Mouse (Mus musculus): ENCODE measurements at regions not wholly inside any gene's neighbourhood (a gene's known extent, or its start where the extent isn't known, plus 50 kb on each side); places are given as distances from the start of the nearest gene placed in this dataset.
A peak's percentile ranks its signal among the peaks of the same experiment; 100 is the strongest.

GRCm38 (mm10) chr2:8562948-8563347 is 1053.6 kb upstream of the Celf2 start:
- DNase-seq, result no peak

DNA sequence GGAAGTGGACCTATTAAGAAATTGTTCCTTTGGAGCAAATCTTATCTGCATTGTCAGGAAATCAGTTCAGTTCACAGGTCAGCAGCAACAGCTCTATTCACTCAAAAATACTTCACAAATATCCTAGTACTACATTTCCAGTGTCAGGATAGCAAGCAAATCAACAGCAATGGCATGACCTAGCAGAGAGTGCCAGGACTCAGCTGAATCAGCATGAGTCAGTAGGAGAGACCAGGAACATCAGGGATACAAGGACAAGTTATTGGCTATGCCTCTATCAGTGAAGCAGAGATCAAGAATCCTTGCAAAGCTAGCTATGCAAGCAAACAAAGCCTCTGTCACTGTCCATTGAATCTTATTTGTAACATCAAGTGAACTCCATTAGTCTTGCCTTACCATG is 1036.8 kb upstream of the Celf2 start:
- DNase-seq, result no peak

DNA sequence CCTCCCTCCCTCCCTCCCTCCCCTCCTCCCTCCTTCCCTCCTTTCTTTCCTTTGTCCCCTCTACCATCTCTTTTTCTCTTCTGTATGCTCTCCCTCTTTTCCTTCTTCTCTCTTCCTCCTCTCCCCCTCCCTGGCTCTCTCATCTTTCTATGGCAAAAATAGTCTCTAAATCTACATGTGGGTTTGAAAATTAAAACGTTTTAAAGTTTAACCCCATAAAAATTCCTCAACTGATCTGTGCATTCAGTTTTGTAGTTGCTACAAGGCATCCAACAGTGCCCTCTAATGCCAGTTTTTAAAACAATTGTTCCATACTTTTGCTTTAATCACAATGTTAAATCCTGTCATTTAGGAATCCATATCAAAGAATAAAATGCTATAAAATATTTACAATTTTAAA is 1027.5 kb upstream of the Celf2 start:
- DNase-seq, result no peak

GRCm38 (mm10) chr2:8498466-8498865 is 989.1 kb upstream of the Celf2 start:
- no peak for DNase-seq

DNA sequence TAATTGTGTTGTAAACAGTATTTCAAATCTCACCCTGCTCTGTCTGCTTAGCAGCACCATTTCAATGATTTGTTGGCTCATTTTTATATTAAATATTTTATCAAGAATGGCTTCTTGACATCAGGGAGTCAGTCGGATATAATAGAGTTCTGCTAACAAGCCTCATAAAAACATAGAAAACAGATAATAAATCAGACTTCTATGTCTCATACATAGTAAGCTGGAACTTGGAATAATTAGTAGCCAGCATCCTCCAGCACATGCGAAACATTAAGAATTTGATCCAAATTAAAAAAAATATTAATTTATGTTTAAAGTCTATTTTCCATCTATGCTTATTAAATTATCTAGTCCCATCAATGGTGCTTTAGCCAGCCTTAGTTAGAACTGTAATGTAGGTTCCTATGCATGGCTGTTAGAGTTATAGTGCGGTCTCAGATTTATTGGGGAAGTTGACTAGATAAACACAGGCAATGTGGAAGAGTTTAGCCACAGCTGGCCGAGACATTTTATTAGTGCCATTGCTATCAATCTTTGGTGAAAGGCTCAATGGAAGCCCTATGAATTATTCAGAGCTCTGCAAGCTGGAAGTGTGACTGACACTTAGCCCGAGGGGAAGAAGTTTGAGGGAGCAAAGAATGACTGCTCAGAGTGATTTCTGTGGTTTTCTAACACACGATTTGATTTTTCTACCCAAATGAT is 968.6 kb upstream of the Celf2 start:
- DNase-seq, result no peak

- no peak for DNase-seq
These were observed 961.2 kb upstream of the Celf2 start for GRCm38 (mm10) chr2:8470546-8470945.

DNA sequence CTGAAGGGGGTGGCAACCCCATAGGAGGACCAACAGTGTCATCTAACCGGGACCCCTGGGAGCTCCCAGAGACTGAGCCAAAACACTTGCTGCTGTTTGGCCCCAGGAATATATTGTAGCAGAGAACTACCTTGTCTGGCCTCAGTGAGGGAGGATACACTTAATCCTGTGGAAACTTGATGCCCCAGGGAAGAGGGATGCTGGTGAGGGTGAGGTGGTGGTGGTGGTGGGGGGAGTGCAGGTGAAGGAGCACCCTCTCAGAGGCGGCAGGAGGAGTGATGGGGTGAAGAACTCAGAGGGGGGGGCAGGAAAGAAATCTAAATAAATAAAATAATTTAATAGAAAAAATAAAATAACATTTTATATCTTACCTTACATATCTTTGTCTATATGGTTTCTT is 959.6 kb upstream of the Celf2 start:
- no peak for DNase-seq

- DNase-seq, result no peak
These were observed 959.0 kb upstream of the Celf2 start for GRCm38 (mm10) chr2:8468351-8468750.

DNA sequence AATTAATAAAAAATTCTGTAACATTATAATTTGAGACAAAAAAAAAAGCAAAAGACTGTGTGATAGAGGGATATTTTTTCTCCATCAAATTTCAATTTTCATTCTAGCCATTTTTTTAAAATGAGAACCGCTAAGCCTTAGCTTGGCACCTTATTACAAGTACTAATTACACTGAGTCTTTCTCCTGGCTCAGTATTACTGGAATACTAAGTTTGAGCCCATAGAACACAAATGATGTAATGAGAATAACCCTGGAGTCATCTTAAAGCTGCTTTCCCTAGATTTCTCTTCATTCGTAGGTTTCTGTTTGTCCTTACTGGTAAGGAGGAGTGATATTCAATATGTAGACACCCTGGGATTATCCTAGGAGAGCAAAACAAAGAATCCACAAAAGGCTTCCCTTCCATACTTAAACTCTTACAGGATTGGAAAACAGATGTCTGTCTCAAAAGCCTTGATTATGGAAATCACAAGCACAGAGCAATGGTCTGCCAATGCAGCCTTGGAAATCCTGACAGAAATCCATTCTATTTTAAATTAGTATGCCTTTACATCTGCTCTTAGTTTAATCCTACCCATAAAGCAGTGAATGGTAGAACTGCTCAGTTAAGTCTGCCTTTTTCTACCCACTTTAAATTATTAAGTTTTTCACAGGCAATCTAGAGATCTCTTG is 958.3 kb upstream of the Celf2 start:
- DNase-seq, result no peak

- no peak for DNase-seq
These were observed 943.3 kb upstream of the Celf2 start for GRCm38 (mm10) chr2:8452566-8453243.

DNA sequence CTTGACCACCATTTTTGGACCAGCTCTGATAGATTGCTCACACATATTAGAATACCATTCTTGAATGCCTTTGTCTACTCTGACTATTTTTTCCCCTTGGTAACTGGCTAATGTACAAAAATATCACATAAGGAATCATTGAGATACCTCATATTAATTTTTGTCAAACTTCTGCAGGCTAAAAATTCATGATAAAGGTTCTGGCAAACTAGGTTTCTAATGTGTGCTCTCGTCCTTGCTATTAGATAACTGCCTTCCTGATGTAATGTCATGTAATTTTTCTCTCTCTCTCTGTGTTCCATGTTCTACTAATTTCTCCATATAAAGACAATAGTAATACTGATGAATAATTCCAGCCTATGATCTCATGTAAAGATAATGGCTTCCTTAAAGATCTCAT is 931.9 kb upstream of the Celf2 start:
- no peak for DNase-seq

GRCm38 (mm10) chr2:8429652-8430343 is 920.4 kb upstream of the Celf2 start:
- DNase-seq, result peak; percentile 39

DNA sequence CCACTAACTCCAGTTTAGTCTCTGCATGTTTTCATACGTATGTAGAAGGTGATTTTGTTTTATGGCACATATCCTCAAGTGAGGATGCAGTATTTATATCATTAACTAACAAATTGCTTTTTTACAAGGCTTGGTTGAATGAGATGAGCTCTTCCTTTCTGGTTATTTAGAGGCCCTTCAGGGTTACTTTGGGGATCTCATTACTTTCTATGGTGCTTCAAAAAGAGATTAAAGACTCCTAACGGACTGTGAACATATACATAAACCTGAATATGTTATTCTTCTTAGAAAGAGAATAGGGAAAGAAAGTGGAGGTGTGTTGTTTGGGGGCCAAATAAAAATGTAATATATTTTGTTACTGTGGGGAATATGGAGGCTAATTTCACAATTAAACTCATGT is 918.8 kb upstream of the Celf2 start:
- DNase-seq, result no peak

DNA sequence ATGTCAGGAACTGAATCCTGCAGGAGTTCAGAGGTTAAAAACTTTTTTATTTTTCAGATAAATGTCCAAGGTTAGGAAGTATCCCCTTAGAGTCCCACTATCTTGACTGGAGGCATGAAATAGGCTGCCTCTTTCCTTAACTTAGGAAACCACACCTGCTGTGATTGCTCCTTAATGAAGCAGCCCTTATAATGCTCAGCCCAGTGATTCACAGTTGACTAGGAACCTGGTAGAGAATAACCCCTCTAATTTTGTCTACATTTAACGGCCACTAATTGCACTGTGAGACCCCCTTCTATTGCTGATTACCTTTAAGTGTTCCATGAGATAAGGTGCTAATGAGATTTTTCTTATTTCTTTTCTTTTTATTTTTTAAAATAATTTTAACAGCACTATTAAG is 918.4 kb upstream of the Celf2 start:
- no peak for DNase-seq

- DNase-seq, result no peak
These were observed 906.6 kb upstream of the Celf2 start for GRCm38 (mm10) chr2:8415917-8416316.

GRCm38 (mm10) chr2:8394128-8394527 is 884.8 kb upstream of the Celf2 start:
- DNase-seq, result no peak

- no peak for DNase-seq
These were observed 880.2 kb upstream of the Celf2 start for GRCm38 (mm10) chr2:8389530-8389929.

DNA sequence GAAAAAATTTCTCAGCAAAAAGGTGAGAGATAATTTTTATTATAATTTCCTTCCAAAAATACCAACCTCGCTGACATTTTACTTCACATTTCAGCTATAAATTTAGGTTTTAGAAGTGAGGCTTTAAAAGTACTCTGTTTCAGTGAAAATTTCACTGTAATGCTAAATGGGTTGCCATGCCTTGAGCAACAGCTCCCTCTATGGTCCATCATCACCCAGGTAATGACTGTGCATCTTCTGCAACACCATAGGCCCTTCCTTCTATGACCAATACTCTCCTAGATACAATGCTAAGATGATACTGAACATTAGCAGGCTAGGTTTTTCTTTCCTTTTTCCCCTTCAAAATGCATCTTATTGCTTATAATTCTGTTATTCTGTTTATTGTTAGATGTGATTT is 870.9 kb upstream of the Celf2 start:
- no peak for DNase-seq

DNA sequence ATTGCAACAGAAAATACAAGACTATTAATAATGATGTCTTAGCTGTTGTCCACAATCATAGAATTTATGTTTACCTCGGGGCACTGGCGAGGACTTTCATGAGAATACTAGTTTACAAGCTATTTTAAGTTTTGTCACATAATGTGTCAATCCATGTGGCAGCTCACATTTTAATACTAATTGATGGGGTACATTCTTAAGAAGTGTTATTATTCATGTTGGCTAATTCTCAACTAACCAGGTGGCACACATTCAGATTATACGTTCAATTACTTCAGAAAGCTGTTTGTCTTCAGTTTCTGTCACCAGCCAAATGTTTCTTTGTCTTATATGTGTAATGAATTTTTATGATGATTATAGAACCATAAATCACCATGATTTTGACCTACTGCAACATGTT is 870.2 kb upstream of the Celf2 start:
- no peak for DNase-seq

- no peak for DNase-seq
These were observed 838.5 kb upstream of the Celf2 start for GRCm38 (mm10) chr2:8347867-8348266.

DNA sequence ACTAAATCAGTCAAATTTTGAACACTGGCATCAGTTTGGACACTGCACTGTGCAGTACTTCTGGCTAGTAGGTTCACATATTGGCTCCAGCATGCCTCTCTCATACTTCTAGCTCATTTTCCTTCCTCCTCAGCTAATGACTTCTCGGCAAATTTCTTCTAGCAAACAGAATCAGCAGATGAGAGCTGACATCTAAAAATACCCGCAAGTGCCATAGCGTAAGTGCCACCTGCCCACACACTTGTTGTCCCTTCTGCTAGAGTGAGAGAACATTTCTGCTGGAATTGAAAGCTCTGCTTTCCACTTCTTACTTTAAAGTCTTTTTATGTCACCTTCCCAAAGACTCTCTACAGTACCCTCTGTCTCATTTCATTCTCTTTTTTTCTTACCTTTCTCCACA is 835.4 kb upstream of the Celf2 start:
- DNase-seq, result no peak

DNA sequence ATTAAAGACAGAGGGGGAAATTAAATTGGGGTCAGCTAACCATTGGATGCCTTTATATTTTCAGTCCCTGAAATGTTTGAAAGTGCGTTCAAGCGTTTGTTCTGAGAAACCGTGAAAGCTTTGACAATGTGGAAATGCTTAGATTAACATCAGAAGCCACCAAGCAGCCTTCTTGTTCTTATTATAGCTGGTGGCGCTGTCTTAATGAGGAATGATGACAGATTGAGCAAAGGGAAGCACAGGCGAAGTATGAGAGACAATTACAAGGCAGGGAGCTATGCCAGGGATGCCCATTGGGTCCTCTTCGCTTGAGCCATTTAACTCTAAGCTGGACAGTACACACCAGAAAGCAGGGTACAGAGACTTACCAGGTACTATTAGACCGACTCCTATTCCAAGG is 828.9 kb upstream of the Celf2 start:
- DNase-seq, result no peak

- no peak for DNase-seq
These were observed 786.6 kb upstream of the Celf2 start for GRCm38 (mm10) chr2:8296001-8296400.

DNA sequence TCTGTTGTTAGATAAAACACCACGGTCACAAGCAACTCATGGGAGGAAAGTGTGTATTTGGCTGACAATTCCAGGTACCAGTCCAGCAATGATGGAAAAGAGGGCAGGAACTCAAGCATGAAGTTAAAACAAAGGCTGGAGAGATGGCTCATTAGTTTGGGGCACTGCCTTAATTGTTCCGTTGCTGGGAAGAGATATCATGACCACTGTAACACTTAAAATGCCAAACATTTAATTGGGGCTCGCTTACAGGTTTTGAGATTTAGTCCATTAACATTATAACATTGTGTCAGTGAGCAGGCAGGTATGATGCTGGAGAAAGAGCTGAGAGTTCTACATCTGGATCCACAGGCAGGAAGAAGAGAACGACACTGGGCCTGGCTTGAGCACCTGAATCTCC is 782.0 kb upstream of the Celf2 start:
- DNase-seq, result no peak
